Mouse (Mus musculus): Measurements from ENCODE around the gene Wwox. TPM values are rescaled to one million over a fixed set of nuclear protein-coding genes. Genes with fewer than 3 reads are reported as not detected.
A peak's percentile ranks its signal among the peaks of the same experiment; 100 is the strongest.

Wwox gene
- total and polyA plus RNA-seq, 3 experiments, result 7.8 to 11.5 (median 9.1) TPM

GRCm38 (mm10) chr8:114634669-114635410 is 195.4 kb downstream of the Wwox start:
- in situ Hi-C loops (cut with MboI; ENCODE audit: low pct_ligation_motif_present, low pct_unique_long_range_greater_than_20kb, low sequenced_read_pairs), result no loop called here
- Histone ChIP-seq H3K4me2 (ENCODE audit: insufficient read depth, low read depth, poor library complexity, severe bottlenecking) (no peak overlapping the region), H3K27ac (ENCODE audit: insufficient read depth, low read depth) (no peak overlapping the region), H3K9ac (ENCODE audit: insufficient read depth, low read depth) (no peak overlapping the region), H3K36me3 (replicated peaks in 1 of 2; ENCODE audit: control insufficient read depth in 1 of 2, insufficient read depth in 1 of 2, low read length in 1 of 2) (no peaks in the 10 kb centered on the region), H3K9me3 (replicated peaks; ENCODE audit: low read length) (no peaks in the 10 kb centered on the region), H3K4me1 (ENCODE audit: control insufficient read depth in 1 of 2, insufficient read depth in 2 of 2) (peaks cover 0 to 32% of the 10 kb centered on the region in 2 experiments; a peak in 2 of 4 replicates), H3K79me2 (replicated peaks; ENCODE audit: control insufficient read depth, extremely low read depth, insufficient read depth, poor library complexity, severe bottlenecking) (no peaks in the 10 kb centered on the region), H3K27me3 (replicated peaks) (no peaks in the 10 kb centered on the region), H3K4me3 (replicated peaks in 1 of 3; ENCODE audit: low read depth in 2 of 3, low read length in 2 of 3, poor library complexity in 1 of 3) (no peak overlapping the region)
- dilution Hi-C loops (cut with MboI; ENCODE audit: extremely low pct_ligation_motif_present, extremely low pct_unique_long_range_greater_than_20kb, low sequenced_read_pairs), result no loop called here
- no peak for DNase-seq (ENCODE audit: extremely low read depth)
- TF ChIP-seq JUN (IDR thresholded peaks at IDR 0.05; ENCODE audit: insufficient read depth, low read depth, low read length) (no peak), ZKSCAN1 (IDR thresholded peaks at IDR 0.05; ENCODE audit: borderline replicate concordance, low read depth, low read length) (no peak), HCFC1 (IDR thresholded peaks at IDR 0.05; ENCODE audit: low read depth, low read length) (no peak), TBP (conservative IDR thresholded peaks at IDR 0.05; ENCODE audit: low read depth, low read length) (no peak), GABPA (IDR thresholded peaks at IDR 0.05; ENCODE audit: insufficient replicate concordance, low read depth, low read length) (no peak), ZNF384 (IDR thresholded peaks at IDR 0.05; ENCODE audit: low read depth, low read length) (no peak), SMC3 (IDR thresholded peaks at IDR 0.05; ENCODE audit: low read depth, low read length) (no peak), MYC (IDR thresholded peaks at IDR 0.05; ENCODE audit: low read depth, low read length) (no peak), BHLHE40 (IDR thresholded peaks at IDR 0.05; ENCODE audit: low read depth, low read length) (no peak), NELFE (IDR thresholded peaks at IDR 0.05; ENCODE audit: low read depth, low read length) (no peak), EP300 (IDR thresholded peaks at IDR 0.05; ENCODE audit: low read length) (no peak), ZC3H11A (IDR thresholded peaks at IDR 0.05; ENCODE audit: low read depth, low read length) (no peak), PAX5 (IDR thresholded peaks at IDR 0.05; ENCODE audit: low read length) (no peak), IRF4 (IDR thresholded peaks at IDR 0.05; ENCODE audit: low read depth, low read length) (no peak), CTCF (conservative IDR thresholded peaks at IDR 0.05 in 1 of 2, IDR thresholded peaks at IDR 0.05 in 1 of 2; ENCODE audit: low read depth in 2 of 2, low read length in 2 of 2) (no peak), CHD1 (IDR thresholded peaks at IDR 0.05; ENCODE audit: low read depth, low read length) (no peak)

- Histone ChIP-seq H3K4me1 (ENCODE audit: control insufficient read depth in 1 of 2, insufficient read depth in 2 of 2) (peaks cover 0 to 24% of the 10 kb centered on the region in 2 experiments; a peak in 2 of 4 replicates), H3K9me3 (replicated peaks; ENCODE audit: low read length) (no peaks in the 10 kb centered on the region), H3K4me2 (ENCODE audit: insufficient read depth, low read depth, poor library complexity, severe bottlenecking) (no peak overlapping the region), H3K36me3 (replicated peaks in 1 of 2; ENCODE audit: control insufficient read depth in 1 of 2, insufficient read depth in 1 of 2, low read length in 1 of 2) (no peaks in the 10 kb centered on the region), H3K27me3 (replicated peaks) (no peaks in the 10 kb centered on the region), H3K9ac (ENCODE audit: insufficient read depth, low read depth) (no peak overlapping the region), H3K27ac (ENCODE audit: insufficient read depth, low read depth) (no peak overlapping the region), H3K79me2 (replicated peaks; ENCODE audit: control insufficient read depth, extremely low read depth, insufficient read depth, poor library complexity, severe bottlenecking) (no peaks in the 10 kb centered on the region), H3K4me3 (replicated peaks in 1 of 3; ENCODE audit: low read depth in 2 of 3, low read length in 2 of 3, poor library complexity in 1 of 3) (no peak overlapping the region)
- in situ Hi-C loops (cut with MboI; ENCODE audit: low pct_ligation_motif_present, low pct_unique_long_range_greater_than_20kb, low sequenced_read_pairs) (no loop called here), dilution Hi-C loops (cut with MboI; ENCODE audit: extremely low pct_ligation_motif_present, extremely low pct_unique_long_range_greater_than_20kb, low sequenced_read_pairs) (no loop called here)
- TF ChIP-seq ETS1 (conservative IDR thresholded peaks at IDR 0.05; ENCODE audit: low read depth, low read length), result no peak
- no peak for TF ChIP-seq ZNF384 (IDR thresholded peaks at IDR 0.05; ENCODE audit: low read depth, low read length)
- no peak for TF ChIP-seq HCFC1 (IDR thresholded peaks at IDR 0.05; ENCODE audit: low read depth, low read length)
- no peak for TF ChIP-seq RCOR1 (conservative IDR thresholded peaks at IDR 0.05; ENCODE audit: low read depth, low read length)
- TF ChIP-seq ELF1 (IDR thresholded peaks at IDR 0.05; ENCODE audit: low read depth, low read length), result no peak
- TF ChIP-seq USF2 (conservative IDR thresholded peaks at IDR 0.05; ENCODE audit: low read depth, low read length), result no peak
- no peak for TF ChIP-seq MAZ (IDR thresholded peaks at IDR 0.05; ENCODE audit: low read depth, low read length)
- TF ChIP-seq MAFK (IDR thresholded peaks at IDR 0.05; ENCODE audit: insufficient replicate concordance, low read length), result no peak
- TF ChIP-seq CHD2 (IDR thresholded peaks at IDR 0.05; ENCODE audit: low read length), result no peak
- no peak for TF ChIP-seq NRF1 (IDR thresholded peaks at IDR 0.05; ENCODE audit: low read depth, low read length)
- TF ChIP-seq GABPA (IDR thresholded peaks at IDR 0.05; ENCODE audit: insufficient replicate concordance, low read depth, low read length), result no peak
- peak; percentile 8 for DNase-seq (ENCODE audit: extremely low read depth)
These were observed 196.9 kb downstream of the Wwox start for GRCm38 (mm10) chr8:114636376-114636775.
